Mouse (Mus musculus) neural tube, embryonic 11.5 days (tissue): ENCODE data around the gene Defb36. TPM values are rescaled to one million over a fixed set of nuclear protein-coding genes. Genes with fewer than 3 reads are reported as not detected.

Source experiments
- ATAC-seq: fragments of 200-750 bp; cut with Nextera tagmentation; 2 replicates; pipeline ENCODE4 v1.8.0; 2017; ENCODE audit warnings: moderate number of reproducible peaks, mild to moderate bottlenecking, moderate TSS enrichment, moderate library complexity; ENCODE audit not compliant: insufficient read depth, low FRiP score, low TSS enrichment
- DNase-seq: peaks from one replicate; pipeline ENCODE4 v3.0.0-alpha.2; 2015; ENCODE audit warnings: low spot score
- H3K27ac ChIP-seq: fragments of 300-500 bp; sonication (generic); 2 replicates; pipeline ENCODE4 v1.5.1; 2014; ENCODE audit warnings: low read depth, mild to moderate bottlenecking, low read length
- H3K27me3 ChIP-seq: fragments of 300-500 bp; sonication (generic); 2 replicates; pipeline ENCODE4 v1.6.1; 2014; ENCODE audit warnings: mild to moderate bottlenecking, low read length, mixed read lengths; ENCODE audit not compliant: control insufficient read depth, insufficient read depth
- H3K36me3 ChIP-seq: fragments of 300-500 bp; sonication (generic); 2 replicates; pipeline ENCODE4 v1.6.1; 2014; ENCODE audit warnings: mild to moderate bottlenecking, low read length, moderate library complexity, mixed read lengths; ENCODE audit not compliant: control insufficient read depth, insufficient read depth
- H3K4me1 ChIP-seq: fragments of 300-500 bp; sonication (generic); 2 replicates; pipeline ENCODE4 v1.6.1; 2014; ENCODE audit warnings: low read length, mixed read lengths; ENCODE audit not compliant: control insufficient read depth, insufficient read depth
- H3K4me2 ChIP-seq: fragments of 300-500 bp; sonication (generic); 2 replicates; pipeline ENCODE4 v1.6.1; 2014; ENCODE audit warnings: low read depth, mild to moderate bottlenecking, moderate library complexity
- H3K4me3 ChIP-seq: fragments of 300-500 bp; sonication (generic); 2 replicates; pipeline ENCODE4 v1.5.1; 2014; ENCODE audit warnings: low read depth, low read length
- H3K9ac ChIP-seq: fragments of 300-500 bp; sonication (generic); 2 replicates; pipeline ENCODE4 v1.6.1; 2014; ENCODE audit warnings: mild to moderate bottlenecking, low read length
- H3K9me3 ChIP-seq: fragments of 300-500 bp; sonication (generic); 2 replicates; pipeline ENCODE4 v1.6.1; 2016; ENCODE audit warnings: low read length; ENCODE audit not compliant: control insufficient read depth
- WGBS: fragments of 180-500 bp; shearing (Covaris S2); extraction: QIAGEN DNeasy Blood & Tissue Kit; methylation state at CpG from one replicate; pipeline ENCODE4 v1.1.7; 2014; 5-methylcytosine and 5-hydroxymethylcytosine counted together
- polyA plus RNA-seq: library from polyadenylated mRNA; unstranded; fragments of >200 nt; fragmentation: Nextera tagmentation; extraction: Ambion mirVana; gene quantifications from 2 replicates; pipeline ENCODE4 v1.2.1, GENCODE M21; 2014

The Defb36 gene
- not detected in 2 replicates for polyA plus RNA-seq

- Histone ChIP-seq H3K27me3 (no peaks in the 10 kb centered on the region), H3K9me3 (no peaks in the 10 kb centered on the region), H3K36me3 (no peaks in the 10 kb centered on the region), H3K9ac (no peak within 1 kb of the TSS), H3K4me3 (no peak within 1 kb of the TSS), H3K4me1 (no peaks in the 10 kb centered on the region), H3K27ac (no peak within 1 kb of the TSS), H3K4me2 (no peak within 1 kb of the TSS)
- DNase-seq (no peak), ATAC-seq (no peak)
- 88% methylated on average over 15 of the region's 15 CpGs for WGBS
Measured at GRCm38 (mm10) chr2:152604057-152604456, at the start of gene Defb36. Gene Defb36, plus strand, starts transcription at chr2:152604327.

GRCm38 (mm10) chr2:152556655-152557054, 47.5 kb upstream of the Defb36 start:
- Histone ChIP-seq H3K4me3 (no peak overlapping the region), H3K27me3 (no peaks in the 10 kb centered on the region), H3K4me1 (no peaks in the 10 kb centered on the region), H3K4me2 (no peak overlapping the region), H3K9me3 (no peaks in the 10 kb centered on the region), H3K36me3 (no peaks in the 10 kb centered on the region), H3K9ac (no peak overlapping the region), H3K27ac (no peak overlapping the region)
- ATAC-seq (no peak), DNase-seq (no peak)
- WGBS = 85% methylated on average over 7 of the region's 7 CpGs

- Histone ChIP-seq H3K27ac (no peak within 1 kb of the TSS), H3K27me3 (no peaks in the 10 kb centered on the region), H3K4me3 (no peak within 1 kb of the TSS), H3K4me2 (no peak within 1 kb of the TSS), H3K9ac (no peak within 1 kb of the TSS), H3K9me3 (no peaks in the 10 kb centered on the region), H3K4me1 (no peaks in the 10 kb centered on the region), H3K36me3 (no peaks in the 10 kb centered on the region)
- no peak for DNase-seq
- ATAC-seq = no peak
- WGBS = 92% methylated on average over 5 of the region's 5 CpGs
Measured at GRCm38 (mm10) chr2:152569038-152569437, 35.1 kb upstream of the Defb36 start, which contains the start of gene Gm17416. Gene Gm17416, plus strand, starts transcription at chr2:152569338.

- ATAC-seq (no peak), DNase-seq (no peak)
- no peak overlapping the region for H3K4me2 ChIP-seq
- no peak overlapping the region for H3K27ac ChIP-seq
- no peak overlapping the region for H3K4me3 ChIP-seq
- no peaks in the 10 kb centered on the region for H3K27me3 ChIP-seq
- no peak overlapping the region for H3K9ac ChIP-seq
- no peaks in the 10 kb centered on the region for H3K4me1 ChIP-seq
- H3K36me3 ChIP-seq = no peaks in the 10 kb centered on the region
- 84% methylated on average over 4 of the region's 4 CpGs for WGBS
- H3K9me3 ChIP-seq = no peaks in the 10 kb centered on the region
Measured at GRCm38 (mm10) chr2:152569881-152570280, 34.2 kb upstream of the Defb36 start.

GRCm38 (mm10) chr2:152570313-152570712, 33.8 kb upstream of the Defb36 start:
- Histone ChIP-seq H3K4me2 (no peak overlapping the region), H3K27me3 (no peaks in the 10 kb centered on the region), H3K4me1 (no peaks in the 10 kb centered on the region), H3K9ac (no peak overlapping the region), H3K36me3 (no peaks in the 10 kb centered on the region), H3K4me3 (no peak overlapping the region), H3K9me3 (no peaks in the 10 kb centered on the region), H3K27ac (no peak overlapping the region)
- DNase-seq = no peak
- no peak for ATAC-seq
- 81% methylated on average over 6 of the region's 6 CpGs for WGBS

- WGBS = 61% methylated on average over 11 of the region's 11 CpGs
- Histone ChIP-seq H3K4me3 (no peak within 1 kb of the TSS), H3K9me3 (no peaks in the 10 kb centered on the region), H3K4me1 (no peaks in the 10 kb centered on the region), H3K36me3 (no peaks in the 10 kb centered on the region), H3K27me3 (no peaks in the 10 kb centered on the region), H3K27ac (no peak within 1 kb of the TSS), H3K9ac (no peak within 1 kb of the TSS), H3K4me2 (no peak within 1 kb of the TSS)
- ATAC-seq (no peak), DNase-seq (no peak)
Measured at GRCm38 (mm10) chr2:152572114-152572794, 31.9 kb upstream of the Defb36 start, which contains the start of gene Defb21. Gene Defb21, plus strand, starts transcription at chr2:152572744.

GRCm38 (mm10) chr2:152573484-152573883, 30.6 kb upstream of the Defb36 start:
- Histone ChIP-seq H3K4me1 (no peaks in the 10 kb centered on the region), H3K4me3 (no peak overlapping the region), H3K27ac (no peak overlapping the region), H3K27me3 (no peaks in the 10 kb centered on the region), H3K4me2 (no peak overlapping the region), H3K9me3 (no peaks in the 10 kb centered on the region), H3K9ac (no peak overlapping the region), H3K36me3 (no peaks in the 10 kb centered on the region)
- no peak for ATAC-seq
- DNase-seq = no peak
- WGBS = 85% methylated on average over 8 of the region's 8 CpGs

- H3K9me3 ChIP-seq = no peaks in the 10 kb centered on the region
- H3K4me3 ChIP-seq = no peak within 1 kb of the TSS
- H3K27ac ChIP-seq = no peak within 1 kb of the TSS
- H3K9ac ChIP-seq = no peak within 1 kb of the TSS
- ATAC-seq = no peak
- DNase-seq = no peak
- H3K4me2 ChIP-seq = no peak within 1 kb of the TSS
- H3K36me3 ChIP-seq = no peaks in the 10 kb centered on the region
- whole genome bisulfite sequencing = 78% methylated on average over 7 of the region's 7 CpGs
- H3K27me3 ChIP-seq = no peaks in the 10 kb centered on the region
- no peaks in the 10 kb centered on the region for H3K4me1 ChIP-seq
Measured at GRCm38 (mm10) chr2:152580107-152580506, 24.0 kb upstream of the Defb36 start, which contains the start of gene Defb19. Gene Defb19, minus strand, starts transcription at chr2:152580312.

- no peaks in the 10 kb centered on the region for H3K27me3 ChIP-seq
- no peak overlapping the region for H3K9ac ChIP-seq
- no peaks in the 10 kb centered on the region for H3K4me1 ChIP-seq
- no peak overlapping the region for H3K27ac ChIP-seq
- no peaks in the 10 kb centered on the region for H3K9me3 ChIP-seq
- DNase-seq (no peak), ATAC-seq (no peak)
- H3K36me3 ChIP-seq = no peaks in the 10 kb centered on the region
- no peak overlapping the region for H3K4me2 ChIP-seq
- no peak overlapping the region for H3K4me3 ChIP-seq
- WGBS = 92% methylated on average over 11 of the region's 11 CpGs
Measured at GRCm38 (mm10) chr2:152580612-152581011, 23.5 kb upstream of the Defb36 start.
